Mouse (Mus musculus) hindbrain, embryonic 16.5 days (tissue): ENCODE measurements around the gene Xab2. TPM values are rescaled to one million over a fixed set of nuclear protein-coding genes. Genes with fewer than 3 reads are reported as not detected.
"Not testable (repeated sequence)": the region's sequence is repeated elsewhere in the genome, so short reads cannot be mapped to it uniquely, and the experiment has no call there.

Experiments used
- ATAC-seq: fragments of 200-750 bp; cut with Nextera tagmentation; 2 replicates; pipeline ENCODE4 v1.8.0; 2017; ENCODE audit warnings: moderate TSS enrichment, moderate library complexity
- H3K27ac ChIP-seq: fragments of 300-500 bp; sonication (generic); 2 replicates; pipeline ENCODE4 v1.5.1; 2014; ENCODE audit warnings: low read depth, mild to moderate bottlenecking, control low read depth, low read length, moderate library complexity
- H3K27me3 ChIP-seq: fragments of 300-500 bp; sonication (generic); replicated peaks from 2 replicates; pipeline ENCODE4 v1.6.1; 2014; ENCODE audit warnings: low read length; ENCODE audit not compliant: control insufficient read depth, insufficient read depth
- H3K36me3 ChIP-seq: fragments of 300-500 bp; sonication (generic); 2 replicates; pipeline ENCODE4 v1.6.1; 2014; ENCODE audit warnings: mild to moderate bottlenecking, low read length, moderate library complexity, mixed read lengths; ENCODE audit not compliant: control insufficient read depth, insufficient read depth
- H3K4me1 ChIP-seq: fragments of 300-500 bp; sonication (generic); 2 replicates; pipeline ENCODE4 v1.6.1; 2014; ENCODE audit warnings: low read depth, low read length; ENCODE audit not compliant: control insufficient read depth, insufficient read depth
- H3K4me2 ChIP-seq: fragments of 300-500 bp; sonication (generic); 2 replicates; pipeline ENCODE4 v1.6.1; 2014; ENCODE audit warnings: mild to moderate bottlenecking, low read length, control low read depth, moderate library complexity
- H3K4me3 ChIP-seq: fragments of 300-500 bp; sonication (generic); 2 replicates; pipeline ENCODE4 v1.5.1; 2014; ENCODE audit warnings: mild to moderate bottlenecking, low read length, control low read depth, moderate library complexity
- H3K9ac ChIP-seq: fragments of 300-500 bp; sonication (generic); 2 replicates; pipeline ENCODE4 v1.6.1; 2014; ENCODE audit warnings: low read depth, mild to moderate bottlenecking, control low read depth, low read length, moderate library complexity
- H3K9me3 ChIP-seq: fragments of 300-500 bp; sonication (generic); 2 replicates; pipeline ENCODE4 v1.6.1; 2014; ENCODE audit warnings: mild to moderate bottlenecking, low read length, moderate library complexity; ENCODE audit not compliant: control insufficient read depth
- WGBS: fragments of 180-500 bp; shearing (Covaris S2); extraction: QIAGEN DNeasy Blood & Tissue Kit; methylation state at CpG from one replicate; pipeline ENCODE4 v1.1.7; 2014; 5-methylcytosine and 5-hydroxymethylcytosine counted together
- polyA plus RNA-seq: library from polyadenylated mRNA; unstranded; fragments of >200 nt; fragmentation: Nextera tagmentation; extraction: Ambion mirVana; gene quantifications from 2 replicates; pipeline ENCODE4 v1.2.1, GENCODE M21; 2015

Xab2 gene
- polyA plus RNA-seq, 1 experiment from 2014 or later, result 46.7 TPM

DNA sequence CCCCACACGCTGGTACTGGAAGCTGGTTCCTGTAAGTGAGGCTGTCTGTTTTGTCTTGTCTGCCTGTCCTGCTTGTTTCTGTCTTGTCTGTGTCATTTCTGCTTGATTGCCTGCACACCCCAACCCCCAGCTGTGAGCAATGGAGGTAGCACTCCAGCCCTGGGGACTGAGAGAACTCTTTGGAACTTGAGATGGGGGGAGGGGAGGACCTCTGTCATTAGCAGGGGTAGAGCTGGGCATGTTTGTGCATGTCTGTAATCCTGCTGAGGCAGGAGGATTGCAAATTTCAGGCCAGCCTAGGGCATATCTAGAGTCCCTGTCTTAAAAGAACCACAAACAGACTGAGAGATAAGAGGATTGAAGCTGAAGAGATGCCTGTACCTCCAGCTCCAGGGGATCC is 21.9 kb downstream of the Xab2 start:
- Histone ChIP-seq H3K27me3 (no peaks in the 10 kb centered on the region), H3K9me3 (no peaks in the 10 kb centered on the region), H3K9ac (no peak overlapping the region), H3K36me3 (peaks cover 52% of the 10 kb centered on the region), H3K4me2 (no peak overlapping the region), H3K4me1 (no peaks in the 10 kb centered on the region), H3K27ac (no peak overlapping the region), H3K4me3 (no peak overlapping the region)
- no peak for ATAC-seq
- 71% methylated on average over 1 of the region's 1 CpGs for WGBS

- Histone ChIP-seq H3K27ac (no peak overlapping the region), H3K27me3 (no peaks in the 10 kb centered on the region), H3K9ac (no peak overlapping the region), H3K9me3 (no peaks in the 10 kb centered on the region), H3K36me3 (peaks cover 40% of the 10 kb centered on the region), H3K4me1 (peaks cover 5% of the 10 kb centered on the region), H3K4me2 (no peak overlapping the region), H3K4me3 (no peak overlapping the region)
- ATAC-seq, result no peak; the same call in 1 of the 2 replicates
- WGBS, result 87% methylated on average over 3 of the region's 3 CpGs
These were observed 23.1 kb downstream of the Xab2 start for GRCm38 (mm10) chr8:3598054-3598453.

GRCm38 (mm10) chr8:3594466-3594865 is 26.6 kb downstream of the Xab2 start:
- Histone ChIP-seq H3K9ac (no peak overlapping the region), H3K36me3 (peaks cover 12% of the 10 kb centered on the region), H3K4me1 (peaks cover 5% of the 10 kb centered on the region), H3K27me3 (no peaks in the 10 kb centered on the region), H3K9me3 (no peaks in the 10 kb centered on the region), H3K4me3 (no peak overlapping the region), H3K4me2 (no peak overlapping the region), H3K27ac (no peak overlapping the region)
- no peak for ATAC-seq
- WGBS, result 88% methylated on average over 2 of the region's 2 CpGs

DNA sequence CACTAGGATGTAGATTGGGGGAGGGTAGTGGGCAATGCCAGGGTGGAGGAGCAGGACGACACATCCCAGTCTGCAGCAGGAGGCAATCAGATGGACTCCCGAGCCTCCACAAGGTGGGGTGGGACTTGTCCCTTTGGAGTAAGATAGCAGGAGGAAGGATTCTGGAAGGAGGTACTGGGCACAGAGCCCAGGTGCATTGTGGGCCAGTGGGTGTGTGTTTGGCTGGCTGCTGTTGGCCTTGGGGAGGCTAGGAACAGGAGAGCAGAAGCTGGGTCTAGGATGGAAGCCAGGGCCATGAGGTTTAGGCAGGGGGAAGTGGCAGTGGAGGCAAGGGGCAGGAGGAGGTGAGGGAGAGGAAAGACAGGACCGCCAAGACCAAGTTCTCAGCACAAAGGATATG is 27.6 kb downstream of the Xab2 start:
- Histone ChIP-seq H3K4me3 (no peak overlapping the region), H3K4me2 (no peak overlapping the region), H3K27me3 (no peaks in the 10 kb centered on the region), H3K4me1 (peaks cover 5% of the 10 kb centered on the region), H3K36me3 (peaks cover 5% of the 10 kb centered on the region), H3K27ac (no peak overlapping the region), H3K9ac (no peak overlapping the region), H3K9me3 (no peaks in the 10 kb centered on the region)
- ATAC-seq, result no peak
- 66% methylated on average over 3 of the region's 3 CpGs for WGBS

DNA sequence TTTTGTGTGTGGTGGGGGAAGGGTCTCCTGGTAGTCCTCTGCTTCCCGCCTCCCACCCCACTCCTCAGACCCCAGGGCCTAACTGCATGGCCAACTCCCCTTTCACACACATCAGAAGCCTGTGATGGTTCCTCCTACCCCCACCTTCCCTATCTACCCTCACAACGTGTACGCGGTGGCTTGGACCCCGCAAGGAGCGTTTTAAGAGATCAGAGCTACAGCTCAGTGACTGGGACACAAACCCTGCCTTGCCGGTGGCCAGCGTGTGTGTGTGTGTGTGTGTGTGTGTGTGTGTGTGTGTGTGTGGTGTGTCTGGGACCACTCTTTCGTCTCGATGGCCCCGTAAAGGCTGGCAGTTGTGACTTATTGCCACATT is 32.9 kb downstream of the Xab2 start:
- Histone ChIP-seq H3K4me2 (peak overlapping the region; percentile 74), H3K4me3 (peak overlapping the region; percentile 65), H3K4me1 (no peaks in the 10 kb centered on the region), H3K36me3 (no peaks in the 10 kb centered on the region), H3K27me3 (no peaks in the 10 kb centered on the region), H3K9ac (peak overlapping the region; percentile 88), H3K27ac (peak overlapping the region; percentile 85), H3K9me3 (no peaks in the 10 kb centered on the region)
- 2% methylated on average over 11 of the region's 11 CpGs for WGBS
- peak; percentile 64 for ATAC-seq

DNA sequence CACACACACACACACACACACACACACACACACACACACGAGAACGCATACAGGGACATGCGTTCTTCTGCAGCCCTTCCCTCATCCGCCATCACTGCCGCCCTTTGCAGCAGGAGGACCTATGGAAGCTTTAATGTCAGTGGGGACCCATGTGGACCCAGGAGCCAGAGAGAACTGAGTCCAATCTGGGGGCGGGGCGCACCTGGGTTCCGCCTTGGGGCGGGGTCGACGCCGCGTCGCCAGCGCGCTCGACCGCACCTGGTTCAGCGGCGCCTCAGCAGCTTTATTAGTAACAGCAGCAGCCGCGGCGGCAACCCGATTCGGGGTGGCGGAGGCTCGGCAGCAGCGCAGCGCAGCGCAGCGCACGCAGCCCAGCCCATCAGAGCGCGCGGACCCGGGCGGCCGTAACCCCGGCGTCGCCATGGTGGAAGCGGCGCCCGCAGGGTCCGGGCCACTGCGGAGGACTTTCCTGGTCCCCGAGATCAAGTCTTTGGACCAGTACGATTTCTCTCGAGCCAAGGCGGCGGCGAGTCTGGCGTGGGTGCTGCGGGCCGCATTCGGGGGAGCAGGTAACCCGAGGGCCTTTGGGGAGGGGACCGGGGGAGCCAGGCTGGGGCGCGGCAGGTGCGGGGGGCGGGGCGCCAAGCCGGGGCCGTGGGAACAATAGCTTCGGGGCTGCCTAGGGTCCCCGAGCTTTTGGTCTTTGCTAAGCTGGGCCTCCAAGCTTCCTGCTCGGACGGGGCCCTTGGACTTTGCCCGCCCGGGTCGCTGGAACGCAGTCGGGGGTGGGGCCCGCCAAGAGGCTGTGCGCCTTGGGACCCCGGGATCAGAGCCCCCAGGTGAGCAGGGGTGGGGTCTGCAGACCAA is 33.5 kb downstream of the Xab2 start:
- ATAC-seq, result peak; percentile 88
- 1% methylated on average over 55 of the region's 77 CpGs for WGBS
- H3K4me1 ChIP-seq, result no peaks in the 10 kb centered on the region

GRCm38 (mm10) chr8:3586993-3587390 is 34.1 kb downstream of the Xab2 start, which contains the start of gene Camsap3:
Camsap3 (plus strand) TSS chr8:3587293.
- Histone ChIP-seq H3K9ac (peak within 1 kb of the TSS; percentile 88), H3K27me3 (no peaks in the 10 kb centered on the region), H3K4me2 (peak within 1 kb of the TSS; percentile 74), H3K9me3 (no peaks in the 10 kb centered on the region), H3K4me3 (peak within 1 kb of the TSS; percentile 65), H3K27ac (peak within 1 kb of the TSS; percentile 85), H3K36me3 (no peaks in the 10 kb centered on the region), H3K4me1 (no peaks in the 10 kb centered on the region)
- WGBS, result 2% methylated on average over 7 of the region's 7 CpGs
- peak; percentile 0 for ATAC-seq

More for the DNA sequence above, 33.5 kb downstream of the Xab2 start:
- peak overlapping the region; percentile 65 for H3K4me3 ChIP-seq
- H3K36me3 ChIP-seq, result no peaks in the 10 kb centered on the region
- peak overlapping the region; percentile 85 for H3K27ac ChIP-seq
- no peaks in the 10 kb centered on the region for H3K9me3 ChIP-seq
- H3K4me2 ChIP-seq, result peak overlapping the region; percentile 74
- H3K27me3 ChIP-seq, result no peaks in the 10 kb centered on the region
- H3K9ac ChIP-seq, result peak overlapping the region; percentile 88

- Histone ChIP-seq H3K27ac (no peak overlapping the region), H3K9ac (no peak overlapping the region), H3K4me1 (no peaks in the 10 kb centered on the region), H3K27me3 (no peaks in the 10 kb centered on the region), H3K9me3 (no peaks in the 10 kb centered on the region), H3K4me2 (no peak overlapping the region), H3K36me3 (no peaks in the 10 kb centered on the region), H3K4me3 (no peak overlapping the region)
- no peak for ATAC-seq
- 96% methylated on average over 2 of the region's 2 CpGs for WGBS
These were observed 34.7 kb downstream of the Xab2 start for GRCm38 (mm10) chr8:3586452-3586851.

DNA sequence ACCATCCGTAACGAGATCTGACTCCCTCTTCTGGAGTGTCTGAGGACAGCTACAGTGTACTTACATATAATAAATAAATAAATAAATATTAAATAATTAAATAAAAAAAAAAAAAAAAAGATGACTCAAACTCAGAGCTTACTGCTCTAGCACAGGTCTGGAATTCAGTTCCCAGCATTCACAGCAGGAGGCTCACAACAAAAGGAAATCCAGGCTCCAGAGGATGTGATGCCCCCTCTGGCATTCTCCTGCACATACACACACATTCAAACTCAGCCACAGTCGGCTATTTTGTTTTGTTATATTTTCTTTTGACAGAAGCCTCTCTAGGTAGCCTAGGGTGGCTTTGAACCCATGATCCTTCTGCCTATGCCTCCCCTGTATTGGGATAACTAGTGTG is 39.2 kb downstream of the Xab2 start:
- not testable (repeated sequence) for H3K9me3 ChIP-seq, H3K27ac ChIP-seq, H3K9ac ChIP-seq, H3K4me2 ChIP-seq, ATAC-seq, H3K27me3 ChIP-seq, H3K36me3 ChIP-seq, H3K4me1 ChIP-seq, H3K4me3 ChIP-seq
- 80% methylated on average over 1 of the region's 3 CpGs for WGBS
